Mouse (Mus musculus) T-helper 17 cell (primary cell): ENCODE measurements around the gene Bbs1.
"Not testable (repeated sequence)": the region's sequence is repeated elsewhere in the genome, so short reads cannot be mapped to it uniquely, and the experiment has no call there.

Source experiments
- in situ Hi-C, 2 experiments: fragments of 300-600 bp; cut with MboI, MseI; formaldehyde crosslinking; loops; 1 replicate in 1 of 2; 2 replicates in 1 of 2; pipeline ENCODE4 v1.15.1; 2025; ENCODE audit warnings: high pct_unique_total_duplicates in 2 of 2

The Bbs1 gene

GRCm38 (mm10) chr19:4905979-4906794 lies at the start of gene Bbs1:
Gene Bbs1 (minus strand): TSS chr19:4906628.
- in situ Hi-C loops: loop anchor here (5.0 to 10.0 kb wide), 2 partner anchors 149 to 1729 kb away; partner anchors contain the start of gene Rbm4b (in 1 of the 2)

- in situ Hi-C loops: not testable (repeated sequence)
These were observed 42.2 kb upstream of the Bbs1 start for GRCm38 (mm10) chr19:4948641-4949040.

DNA sequence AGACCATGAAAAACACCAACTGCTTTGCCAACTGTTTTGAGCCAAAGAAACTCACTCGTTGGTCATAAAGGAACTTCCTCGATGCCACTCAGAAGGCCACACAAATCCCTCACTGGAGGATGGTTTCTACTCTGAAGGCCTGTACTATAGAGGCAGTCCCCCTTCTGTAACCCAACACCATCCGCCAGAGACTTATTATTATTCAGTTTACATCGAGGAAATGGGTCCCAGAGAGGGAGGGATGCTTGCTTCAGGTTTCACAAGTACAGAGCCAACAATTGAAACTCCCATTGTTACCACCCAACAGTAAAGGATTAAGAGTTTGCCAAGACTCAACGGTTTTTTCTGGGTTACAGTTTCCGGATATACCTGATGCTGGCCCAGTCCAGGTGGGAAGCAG lies 39.1 kb upstream of the Bbs1 start:
- in situ Hi-C loops: no loop called here

- in situ Hi-C loops: no loop called here
These were observed 36.8 kb upstream of the Bbs1 start for GRCm38 (mm10) chr19:4943253-4943588.

DNA sequence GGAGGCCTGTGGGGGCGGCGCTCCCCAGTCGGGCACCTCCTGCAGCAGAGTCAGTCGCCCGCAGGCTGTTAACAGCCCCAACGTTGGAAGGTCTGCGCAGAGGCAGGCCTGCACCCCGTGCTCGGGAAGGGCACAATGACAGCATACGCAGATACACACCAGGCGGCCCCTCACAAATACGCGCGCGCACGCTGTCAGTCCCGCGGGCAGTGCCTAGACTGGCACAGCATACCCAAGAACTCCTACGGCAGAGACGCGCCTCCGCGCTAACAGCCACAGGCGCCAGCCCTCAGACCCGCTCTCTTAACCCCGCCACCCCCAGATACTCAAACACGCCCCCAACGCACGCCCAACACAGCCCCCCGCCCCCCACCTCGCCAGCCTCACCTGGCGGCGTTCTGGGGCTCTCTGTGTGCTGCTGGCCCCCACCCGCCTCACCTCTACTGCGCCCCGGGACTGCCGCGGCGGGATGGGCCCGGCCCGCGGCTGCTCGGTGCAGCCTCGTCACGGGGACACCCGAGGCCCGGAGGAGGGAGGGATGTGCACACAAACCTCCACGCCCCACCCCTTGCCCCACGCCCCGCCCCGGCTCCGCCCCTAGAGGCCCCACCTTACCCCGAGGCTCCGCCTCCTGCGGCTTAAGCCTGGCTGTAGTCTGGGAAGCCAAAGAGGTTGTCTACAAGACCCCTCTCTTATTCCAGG lies 36.3 kb upstream of the Bbs1 start, which contains the start of gene Peli3:
TSS of gene Peli3 (minus strand) at position 577 of the 702 bp plus-strand sequence.
- in situ Hi-C loops: no loop called here

GRCm38 (mm10) chr19:4937444-4938310 lies 31.2 kb upstream of the Bbs1 start:
- in situ Hi-C loops: no loop called here

GRCm38 (mm10) chr19:4936896-4937295 lies 30.5 kb upstream of the Bbs1 start:
- in situ Hi-C loops: no loop called here

GRCm38 (mm10) chr19:4928781-4929180 lies 22.4 kb upstream of the Bbs1 start:
- in situ Hi-C loops: no loop called here

DNA sequence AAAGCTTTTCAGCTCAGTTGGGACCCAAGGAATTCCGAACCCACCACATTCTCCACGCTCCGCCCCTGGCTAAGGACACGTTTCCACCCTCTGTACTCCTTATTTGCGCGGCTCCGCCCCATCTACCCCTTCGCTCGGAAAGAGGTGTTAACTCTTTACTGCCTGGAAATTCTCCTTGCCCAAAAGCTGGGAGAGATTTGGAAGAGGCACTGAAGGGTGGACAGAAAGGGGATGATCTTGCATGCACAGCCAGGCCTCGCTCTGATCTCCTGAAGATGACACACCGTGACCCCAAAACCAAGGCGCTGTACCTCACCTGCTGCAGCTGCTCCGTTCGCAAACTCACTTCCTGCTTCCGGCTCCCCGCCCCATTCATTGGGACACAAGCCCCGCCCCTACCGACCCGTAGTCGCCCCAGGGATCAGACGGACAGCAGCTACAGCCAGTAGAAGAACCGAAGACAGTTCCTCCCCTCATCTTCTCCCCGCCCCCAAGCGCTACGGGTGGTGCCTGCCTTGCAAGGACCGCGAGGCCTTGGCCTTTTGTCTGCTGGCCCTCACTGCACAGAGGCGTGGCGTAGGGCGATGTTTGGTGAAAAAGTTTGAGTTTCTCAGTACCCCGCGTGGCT lies 21.6 kb upstream of the Bbs1 start, which contains the start of gene Dpp3:
TSS of gene Dpp3 (minus strand) at position 384 of the 628 bp plus-strand sequence.
- in situ Hi-C loops: no loop called here

- in situ Hi-C loops: no loop called here
These were observed 18.9 kb upstream of the Bbs1 start for GRCm38 (mm10) chr19:4925121-4925860.

DNA sequence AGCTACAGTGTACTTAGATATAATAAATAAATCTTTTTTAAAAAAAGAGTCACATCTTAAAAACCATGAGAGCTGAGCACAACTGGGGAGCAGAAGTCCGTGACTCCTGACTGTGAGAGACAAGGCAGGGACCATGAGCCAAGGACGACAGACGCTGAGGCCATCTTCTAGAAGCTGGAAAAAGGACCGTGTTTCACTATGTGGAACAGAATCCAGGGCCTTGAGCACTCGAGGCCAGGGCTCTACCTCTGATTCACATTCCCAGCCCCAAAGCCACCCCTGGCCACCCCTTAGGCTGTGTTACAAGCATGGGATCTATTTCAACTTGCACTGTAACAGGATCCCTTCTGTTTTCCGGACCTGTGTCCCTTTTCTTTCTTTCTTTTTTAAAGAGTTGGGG lies 13.2 kb upstream of the Bbs1 start:
- in situ Hi-C loops: no loop called here

DNA sequence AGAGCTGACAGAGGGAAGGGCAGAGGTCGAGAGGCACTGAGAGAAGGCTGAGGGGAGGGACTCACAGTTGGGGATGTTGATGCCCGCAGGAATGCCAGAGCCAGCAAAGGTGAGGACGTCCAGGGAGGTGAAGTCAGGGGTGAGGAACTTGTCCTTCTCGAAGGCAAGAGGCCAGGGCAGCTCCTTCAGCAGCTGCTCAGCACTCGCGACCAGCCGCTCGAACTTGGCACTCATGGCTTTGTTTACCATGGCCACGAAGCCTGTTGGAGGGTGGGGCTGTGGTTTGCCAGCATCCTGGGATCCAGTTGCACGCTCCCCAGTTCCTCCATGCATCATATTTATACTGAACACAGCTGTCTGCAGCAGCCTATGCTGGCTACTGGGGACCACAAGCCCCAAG lies 10.4 kb upstream of the Bbs1 start:
- in situ Hi-C loops: no loop called here

DNA sequence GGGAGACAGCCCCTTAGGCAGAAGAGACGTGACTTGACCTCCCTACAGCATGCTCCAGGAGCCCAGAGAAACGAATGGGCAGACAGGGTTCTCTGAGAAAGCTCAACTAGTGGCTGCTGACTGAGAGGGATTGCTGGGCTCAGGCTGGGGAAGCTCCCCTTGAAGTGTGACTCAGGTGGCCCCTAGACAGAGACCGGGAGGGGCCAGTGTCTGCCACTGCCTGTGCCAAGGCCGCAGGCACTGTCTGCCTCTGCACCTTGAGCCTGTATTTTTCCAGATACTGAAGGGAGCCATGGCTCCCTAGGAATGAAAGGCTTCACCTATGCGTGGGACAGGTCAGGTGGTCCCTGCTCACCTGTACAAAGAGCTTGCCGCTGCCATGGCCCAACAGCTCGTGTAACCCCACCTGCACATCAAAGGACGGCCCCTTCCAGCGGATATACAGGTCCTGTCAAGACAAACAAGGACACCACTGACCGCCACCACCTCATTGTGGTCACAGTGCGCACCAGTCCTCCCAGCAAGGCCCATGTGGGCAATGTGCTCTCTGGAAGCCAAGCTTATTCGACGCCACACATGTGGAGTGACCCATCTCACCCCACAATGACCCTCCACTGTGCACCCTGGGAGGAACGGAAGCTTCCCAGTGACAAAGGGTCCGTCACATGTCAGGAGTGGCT lies 9.6 kb upstream of the Bbs1 start:
- in situ Hi-C loops: no loop called here

DNA sequence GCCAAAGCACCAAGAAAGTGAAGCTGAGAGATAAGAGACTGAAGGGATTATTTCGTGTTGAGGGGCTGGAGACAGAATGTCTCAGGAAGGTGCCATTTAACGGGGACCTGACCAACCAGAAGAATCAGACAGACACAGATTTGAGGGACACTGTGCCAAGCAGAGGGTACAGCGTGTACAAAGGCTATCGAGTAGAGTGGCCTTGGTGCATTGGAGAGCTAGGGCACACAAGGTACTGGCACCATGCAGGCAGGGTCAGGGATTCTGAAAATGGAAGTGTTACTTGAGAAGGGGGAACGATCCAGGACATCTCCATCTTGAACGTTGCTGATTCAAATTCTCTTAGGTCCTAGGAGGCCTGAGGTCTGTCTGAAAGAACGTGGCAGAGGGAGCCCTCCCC lies 2.9 kb upstream of the Bbs1 start:
- in situ Hi-C loops: loop anchor here (5.0 to 10.0 kb wide), 2 partner anchors 152 to 1725 kb away; partner anchors contain the start of gene Rbm4b (in 1 of the 2)

DNA sequence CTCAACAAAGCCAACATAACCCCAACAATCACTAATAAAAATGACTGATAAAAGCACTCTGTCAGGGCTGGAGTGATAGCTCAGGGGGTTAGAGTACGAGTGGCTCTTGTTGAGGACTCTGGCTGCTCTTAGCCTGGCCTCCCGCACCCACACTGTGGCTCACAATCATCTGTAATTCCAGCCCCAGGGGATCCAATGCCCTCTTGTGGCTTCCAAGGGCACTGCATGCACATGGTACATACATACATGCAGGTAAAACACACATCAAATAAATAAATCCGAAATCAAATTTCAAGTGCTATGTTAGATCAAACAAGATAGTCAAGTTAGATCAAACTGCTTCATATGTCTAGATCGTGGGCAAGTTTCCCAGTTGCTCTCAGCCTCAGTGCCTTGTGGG lies 1.7 kb upstream of the Bbs1 start:
- in situ Hi-C loops: loop anchor here (5.0 to 10.0 kb wide), 2 partner anchors 151 to 1727 kb away; partner anchors contain the start of gene Rbm4b (in 1 of the 2)

- in situ Hi-C loops: loop anchor here in 1 of 2 experiments (10.0 to 25.0 kb wide), 2 partner anchors 1262 to 1735 kb away; no protein-coding TSS in a partner anchor
These were observed 6.5 kb downstream of the Bbs1 start for GRCm38 (mm10) chr19:4899888-4900287.

- in situ Hi-C loops: loop anchor here in 1 of 2 experiments (25.0 kb wide), 1 partner anchor 1263 kb away; no protein-coding TSS in a partner anchor
These were observed 7.5 kb downstream of the Bbs1 start for GRCm38 (mm10) chr19:4898972-4899371.

GRCm38 (mm10) chr19:4896780-4897520 lies 9.5 kb downstream of the Bbs1 start:
- in situ Hi-C loops: loop anchor here in 1 of 2 experiments (25.0 kb wide), 1 partner anchor 1265 kb away; no protein-coding TSS in a partner anchor

DNA sequence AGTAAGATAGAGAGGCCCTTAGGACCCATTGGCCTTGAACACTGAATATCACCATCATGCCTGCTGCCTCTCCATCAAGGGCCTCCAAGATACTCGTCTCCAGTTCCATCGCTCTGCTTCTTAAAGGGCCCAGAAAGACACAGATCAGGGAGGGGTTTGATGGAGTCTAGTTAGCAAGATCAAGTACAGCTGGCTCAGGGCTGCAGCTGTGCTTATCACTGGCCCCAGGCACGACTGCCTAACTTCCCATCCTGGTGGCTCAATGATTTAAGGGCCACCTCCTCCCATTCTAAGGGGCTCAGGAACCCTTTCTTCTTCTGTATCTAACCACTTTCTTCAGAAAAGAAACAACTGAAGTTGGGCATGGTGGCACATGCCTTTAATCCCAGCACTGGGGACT lies 14.6 kb downstream of the Bbs1 start:
- in situ Hi-C loops: loop anchor here in 1 of 2 experiments (25.0 kb wide), 1 partner anchor 1271 kb away; no protein-coding TSS in a partner anchor
